Mouse (Mus musculus) midbrain, embryonic 12.5 days (tissue): ENCODE measurements around the gene Hist1h3f. TPM values are rescaled to one million over a fixed set of nuclear protein-coding genes. Genes with fewer than 3 reads are reported as not detected.
"Not testable (repeated sequence)": the region's sequence is repeated elsewhere in the genome, so short reads cannot be mapped to it uniquely, and the experiment has no call there.

Source experiments
- ATAC-seq: fragments of 200-750 bp; cut with Nextera tagmentation; 2 replicates; pipeline ENCODE4 v1.8.0; 2017; ENCODE audit warnings: low read depth, moderate TSS enrichment, moderate library complexity; ENCODE audit not compliant: low FRiP score
- H3K27ac ChIP-seq: fragments of 300-500 bp; sonication (generic); replicated peaks from 2 replicates; pipeline ENCODE4 v1.5.1; 2016; ENCODE audit warnings: mild to moderate bottlenecking
- H3K27me3 ChIP-seq: fragments of 300-500 bp; sonication (generic); 2 replicates; pipeline ENCODE4 v1.6.1; 2016; ENCODE audit warnings: mild to moderate bottlenecking
- H3K36me3 ChIP-seq: fragments of 300-500 bp; sonication (generic); 2 replicates; pipeline ENCODE4 v1.6.1; 2016
- H3K4me1 ChIP-seq: fragments of 300-500 bp; sonication (generic); 2 replicates; pipeline ENCODE4 v1.6.1; 2016
- H3K4me2 ChIP-seq: fragments of 300-500 bp; sonication (generic); replicated peaks from 2 replicates; pipeline ENCODE4 v1.6.1; 2016; ENCODE audit warnings: mild to moderate bottlenecking, moderate library complexity
- H3K4me3 ChIP-seq: fragments of 300-500 bp; sonication (generic); 2 replicates; pipeline ENCODE4 v1.5.1; 2016; ENCODE audit warnings: mild to moderate bottlenecking
- H3K9ac ChIP-seq: fragments of 300-500 bp; sonication (generic); replicated peaks from 2 replicates; pipeline ENCODE4 v1.6.1; 2016; ENCODE audit warnings: mild to moderate bottlenecking, moderate library complexity
- H3K9me3 ChIP-seq: fragments of 300-500 bp; sonication (generic); 2 replicates; pipeline ENCODE4 v1.6.1; 2016; ENCODE audit warnings: mild to moderate bottlenecking
- WGBS: fragments of 180-500 bp; shearing (Covaris S2); methylation state at CpG from one replicate; pipeline ENCODE4 v1.1.7; 2016; 5-methylcytosine and 5-hydroxymethylcytosine counted together
- polyA plus RNA-seq: library from polyadenylated mRNA; unstranded; fragments of >200 nt; fragmentation: Nextera tagmentation; extraction: Ambion mirVana; gene quantifications from 2 replicates; pipeline ENCODE4 v1.2.1, GENCODE M21; 2016

The Hist1h3f gene
- polyA plus RNA-seq, 1 experiment from 2014 or later: 1.0 TPM

- peak within 1 kb of the TSS; percentile 66 for H3K4me2 ChIP-seq
- H3K9ac ChIP-seq: peak within 1 kb of the TSS; percentile 66
- peak; percentile 45 for ATAC-seq
- H3K36me3 ChIP-seq, H3K27me3 ChIP-seq, H3K9me3 ChIP-seq: not testable (repeated sequence)
- under 1% methylated on average over 29 of the region's 53 CpGs for WGBS
- H3K4me1 ChIP-seq: peaks cover 36% of the 10 kb centered on the region
- peak within 1 kb of the TSS; percentile 56 for H3K4me3 ChIP-seq
- H3K27ac ChIP-seq: peak within 1 kb of the TSS; percentile 97
These were observed 10.1 kb upstream of the Hist1h3f start, which contains the start of gene Hist1h2af for GRCm38 (mm10) chr13:23533560-23534367. TSS of gene Hist1h2af (plus strand) at chr13:23533906.

GRCm38 (mm10) chr13:23534368-23535131, 9.3 kb upstream of the Hist1h3f start:
- H3K27me3 ChIP-seq: no peaks in the 10 kb centered on the region
- H3K27ac ChIP-seq: peak overlapping the region; percentile 97
- peak; percentile 3; the same call in 1 of the 2 replicates for ATAC-seq
- under 1% methylated on average over 15 of the region's 15 CpGs for WGBS
- H3K4me2 ChIP-seq: peak overlapping the region; percentile 66
- H3K36me3 ChIP-seq: no peaks in the 10 kb centered on the region
- H3K9ac ChIP-seq: peak overlapping the region; percentile 66
- peaks cover 36% of the 10 kb centered on the region for H3K4me1 ChIP-seq
- peak overlapping the region; percentile 56 for H3K4me3 ChIP-seq
- H3K9me3 ChIP-seq: no peaks in the 10 kb centered on the region

- H3K36me3 ChIP-seq, H3K9me3 ChIP-seq, H3K27me3 ChIP-seq: not testable (repeated sequence)
- 0% methylated on average over 46 of the region's 62 CpGs for WGBS
- Histone ChIP-seq H3K4me1 (peaks cover 32% of the 10 kb centered on the region), H3K4me3 (peak within 1 kb of the TSS; percentile 56), H3K27ac (peak within 1 kb of the TSS; percentile 97), H3K9ac (peak within 1 kb of the TSS; percentile 66), H3K4me2 (peak within 1 kb of the TSS; percentile 66)
- ATAC-seq: peak; percentile 92
These were observed 8.4 kb upstream of the Hist1h3f start, which contains the start of gene Hist1h3g for GRCm38 (mm10) chr13:23535137-23536075. TSS of gene Hist1h3g (plus strand) at chr13:23535422.

- no peaks in the 10 kb centered on the region for H3K27me3 ChIP-seq
These were observed 7.6 kb upstream of the Hist1h3f start for GRCm38 (mm10) chr13:23536076-23536822.

GRCm38 (mm10) chr13:23537006-23537710, 6.7 kb upstream of the Hist1h3f start:
- H3K36me3 ChIP-seq: no peaks in the 10 kb centered on the region
- WGBS: 79% methylated on average over 3 of the region's 3 CpGs
- H3K9me3 ChIP-seq: no peaks in the 10 kb centered on the region
- peak overlapping the region; percentile 66 for H3K4me2 ChIP-seq
- ATAC-seq: no peak
- H3K4me3 ChIP-seq: peak overlapping the region; percentile 13
- H3K4me1 ChIP-seq: peaks cover 29% of the 10 kb centered on the region
- H3K27me3 ChIP-seq: no peaks in the 10 kb centered on the region
- H3K27ac ChIP-seq: no peak overlapping the region
- no peak overlapping the region for H3K9ac ChIP-seq

More at GRCm38 (mm10) chr13:23536076-23536822, 7.6 kb upstream of the Hist1h3f start:
- no peaks in the 10 kb centered on the region for H3K9me3 ChIP-seq
- peak overlapping the region; percentile 56 for H3K27ac ChIP-seq
- no peaks in the 10 kb centered on the region for H3K36me3 ChIP-seq
- 21% methylated on average over 7 of the region's 7 CpGs for WGBS
- peak overlapping the region; percentile 66 for H3K4me2 ChIP-seq
- no peak for ATAC-seq
- H3K4me1 ChIP-seq: peaks cover 32% of the 10 kb centered on the region
- peak overlapping the region; percentile 56 for H3K4me3 ChIP-seq
- H3K9ac ChIP-seq: peak overlapping the region; percentile 62

- no peak overlapping the region for H3K4me3 ChIP-seq
- peaks cover 22% of the 10 kb centered on the region for H3K4me1 ChIP-seq
- no peaks in the 10 kb centered on the region for H3K27me3 ChIP-seq
- no peak overlapping the region for H3K4me2 ChIP-seq
- H3K9ac ChIP-seq: no peak overlapping the region
- WGBS: 83% methylated on average over 5 of the region's 5 CpGs
- no peaks in the 10 kb centered on the region for H3K36me3 ChIP-seq
- no peak for ATAC-seq
- no peak overlapping the region for H3K27ac ChIP-seq
- H3K9me3 ChIP-seq: no peaks in the 10 kb centered on the region
These were observed 5.6 kb upstream of the Hist1h3f start for GRCm38 (mm10) chr13:23538249-23538648.

- H3K4me3 ChIP-seq, H3K9me3 ChIP-seq, H3K9ac ChIP-seq, ATAC-seq, H3K4me2 ChIP-seq, H3K27me3 ChIP-seq, H3K36me3 ChIP-seq, H3K27ac ChIP-seq: not testable (repeated sequence)
- WGBS: 67% methylated on average over 1 of the region's 1 CpGs
- peaks cover 15% of the 10 kb centered on the region for H3K4me1 ChIP-seq
These were observed 4.0 kb upstream of the Hist1h3f start for GRCm38 (mm10) chr13:23539821-23540220.

- Histone ChIP-seq H3K27me3 (no peaks in the 10 kb centered on the region), H3K36me3 (no peaks in the 10 kb centered on the region), H3K9me3 (no peaks in the 10 kb centered on the region), H3K4me2 (no peak overlapping the region), H3K9ac (no peak overlapping the region), H3K4me3 (no peak overlapping the region), H3K4me1 (peaks cover 15% of the 10 kb centered on the region), H3K27ac (no peak overlapping the region)
- no peak for ATAC-seq
- 84% methylated on average over 3 of the region's 3 CpGs for WGBS
These were observed 2.4 kb upstream of the Hist1h3f start for GRCm38 (mm10) chr13:23541497-23541896.

GRCm38 (mm10) chr13:23542225-23542980, 1.4 kb upstream of the Hist1h3f start:
- 2% methylated on average over 3 of the region's 3 CpGs for whole genome bisulfite sequencing
- H3K9ac ChIP-seq: peak overlapping the region; percentile 54
- not testable (repeated sequence) for H3K27me3 ChIP-seq, ATAC-seq, H3K4me1 ChIP-seq, H3K36me3 ChIP-seq, H3K9me3 ChIP-seq
- H3K4me2 ChIP-seq: peak overlapping the region; percentile 63
- H3K27ac ChIP-seq: peak overlapping the region; percentile 92
- H3K4me3 ChIP-seq: peak overlapping the region; percentile 47

- Histone ChIP-seq H3K4me3 (peak within 1 kb of the TSS; percentile 51), H3K4me2 (peak within 1 kb of the TSS; percentile 63), H3K27ac (peak within 1 kb of the TSS; percentile 92), H3K9ac (peak within 1 kb of the TSS; percentile 54)
- peak; percentile 88 for ATAC-seq
- H3K27me3 ChIP-seq, H3K36me3 ChIP-seq, H3K9me3 ChIP-seq, H3K4me1 ChIP-seq: not testable (repeated sequence)
- WGBS: under 1% methylated on average over 29 of the region's 42 CpGs
These were observed 749 bp upstream of the Hist1h3f start, which contains the start of gene Hist1h2bh for GRCm38 (mm10) chr13:23542999-23543607. TSS of gene Hist1h2bh (minus strand) at chr13:23543392.
